Mouse (Mus musculus): ENCODE results near the gene Dhrs2. TPM values are rescaled to one million over a fixed set of nuclear protein-coding genes. Genes with fewer than 3 reads are reported as not detected.

Dhrs2 gene
- 0.27 and 0.32 TPM in 2 replicates for polyA plus RNA-seq (2012; rRNA removed)

DNA sequence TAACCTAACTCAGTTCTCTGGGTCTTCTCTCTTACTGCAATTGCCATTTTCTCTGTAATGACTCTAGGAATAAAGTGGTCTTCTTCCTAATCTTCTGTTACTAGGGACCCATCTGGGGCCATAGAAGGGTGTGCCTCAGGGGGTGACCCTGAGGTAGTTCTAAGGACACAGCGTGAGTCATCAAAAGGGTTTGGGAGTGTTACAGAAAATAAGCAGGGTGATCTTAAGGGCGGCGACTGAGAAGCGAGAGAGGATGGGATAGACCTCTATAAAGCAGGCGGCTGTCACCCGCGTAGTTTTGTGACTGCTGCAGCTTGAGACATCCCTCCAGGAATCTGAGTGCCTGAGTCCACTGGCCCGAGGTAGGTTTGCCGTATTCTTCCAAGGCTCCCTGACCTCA is at the start of gene Dhrs2:
Dhrs2 (plus strand) TSS at position 301 of the 400 bp plus-strand sequence.
- DNase-seq (ENCODE audit: extremely low spot score in 1 of 2, low spot score in 1 of 2): no peak

DNA sequence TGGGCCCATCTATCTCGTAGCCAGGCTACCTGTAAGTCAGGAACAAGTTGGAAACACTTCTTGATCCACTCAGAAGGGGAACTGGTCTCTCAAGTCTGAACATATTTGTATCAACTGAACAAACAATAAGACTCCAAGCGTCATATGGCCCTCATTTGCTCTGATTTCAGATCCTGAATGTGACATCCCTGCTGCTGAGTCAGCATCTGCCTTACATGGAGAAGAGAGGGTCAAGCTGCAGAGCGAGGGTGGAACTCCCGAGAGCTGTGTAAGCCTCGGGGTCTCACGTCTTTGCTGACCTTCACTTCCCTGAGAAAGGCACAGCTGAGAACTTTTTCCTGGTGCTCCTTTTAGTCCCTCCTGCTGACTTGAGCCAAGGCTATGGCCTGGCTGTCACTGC is 47.6 kb upstream of the Dhrs2 start:
- no peak for DNase-seq (ENCODE audit: extremely low spot score in 1 of 2, low spot score in 1 of 2)

DNA sequence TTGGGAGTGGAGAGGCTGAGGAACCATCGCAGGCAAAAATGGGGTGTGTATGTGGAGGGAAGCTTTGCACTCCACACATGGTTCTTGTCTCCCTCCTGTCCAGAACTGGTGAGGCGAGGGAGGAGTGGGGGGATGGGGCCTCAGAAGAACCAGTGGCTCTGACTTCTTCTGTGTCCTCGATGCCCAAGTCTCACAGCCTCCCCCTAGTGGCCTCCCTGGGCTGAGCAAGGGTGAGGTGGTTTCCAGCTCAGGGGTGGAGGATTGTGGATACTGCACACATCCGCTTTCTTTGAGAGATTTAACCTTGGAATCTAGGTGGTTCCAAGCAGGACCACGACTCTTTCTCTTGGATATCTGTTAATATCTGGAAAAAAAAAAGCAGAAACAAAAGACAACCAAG is 44.5 kb upstream of the Dhrs2 start:
- DNase-seq (ENCODE audit: extremely low spot score in 1 of 2, low spot score in 1 of 2): peak in 1 of 2 experiments; percentile 76

DNA sequence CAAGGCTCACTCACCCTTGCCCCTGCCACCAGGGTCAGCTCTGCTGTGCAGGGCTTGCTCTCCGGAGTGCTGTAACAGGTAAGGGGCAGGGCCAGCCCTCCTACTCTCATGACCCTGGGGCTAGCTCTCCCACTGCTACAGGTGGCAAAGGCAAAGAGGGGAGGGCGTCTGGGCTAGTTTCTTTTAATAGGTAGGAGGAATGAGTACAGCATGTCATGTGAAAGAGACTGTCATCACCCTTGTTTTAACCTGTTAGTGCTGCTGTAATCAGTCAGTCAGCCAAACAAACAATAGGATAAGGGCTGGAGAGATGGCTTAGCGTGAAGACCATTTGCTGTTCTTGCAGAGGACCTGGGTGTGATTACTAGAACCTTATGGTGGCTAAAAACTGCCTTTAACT is 40.9 kb upstream of the Dhrs2 start:
- DNase-seq (ENCODE audit: extremely low spot score in 1 of 2, low spot score in 1 of 2): no peak

DNA sequence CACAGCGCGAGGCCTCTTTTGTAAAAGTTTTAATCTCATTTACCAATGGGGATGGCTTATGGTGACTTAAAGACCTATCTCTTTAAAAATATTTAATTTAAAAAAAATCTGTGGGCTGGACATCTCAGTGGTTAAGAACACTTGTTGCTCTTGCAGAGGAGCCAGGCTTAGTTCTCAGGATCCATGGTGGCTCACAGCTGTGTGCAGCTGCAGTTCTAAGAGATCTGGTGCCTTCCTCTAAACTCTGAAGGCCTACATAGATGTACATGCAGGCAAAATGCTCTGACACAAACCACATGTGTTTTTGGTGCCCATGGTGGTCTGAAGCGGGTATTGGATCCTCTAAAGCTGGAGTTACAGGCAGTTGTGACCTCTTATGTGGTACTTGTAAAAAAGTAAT is 38.6 kb upstream of the Dhrs2 start:
- no peak for DNase-seq (ENCODE audit: extremely low spot score in 1 of 2, low spot score in 1 of 2)

DNA sequence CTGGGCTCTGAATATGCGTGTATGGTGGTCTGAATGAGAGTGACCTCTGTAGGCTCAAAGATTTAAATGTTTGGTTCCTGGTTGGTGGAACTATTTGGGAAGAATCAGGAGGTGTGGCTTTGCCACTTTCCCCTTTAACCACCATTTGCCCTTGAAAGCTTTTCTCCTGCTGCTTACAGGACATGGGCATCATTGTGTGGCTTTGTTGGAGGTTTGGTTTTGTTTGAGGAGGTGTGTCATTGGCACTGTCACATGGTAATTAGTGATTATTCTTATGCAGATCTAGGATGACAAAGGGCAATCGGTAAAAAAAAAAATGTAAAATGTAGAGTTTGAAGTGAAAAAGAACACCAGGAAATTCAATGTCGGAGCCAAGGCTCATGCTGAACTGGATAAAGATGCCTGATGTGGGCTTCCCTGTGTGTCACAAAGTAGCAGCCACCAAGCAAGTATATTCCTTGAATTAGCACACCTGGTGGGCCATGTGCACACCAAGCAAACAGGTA is 37.1 kb upstream of the Dhrs2 start:
- DNase-seq (ENCODE audit: extremely low spot score in 1 of 2, low spot score in 1 of 2): no peak

DNA sequence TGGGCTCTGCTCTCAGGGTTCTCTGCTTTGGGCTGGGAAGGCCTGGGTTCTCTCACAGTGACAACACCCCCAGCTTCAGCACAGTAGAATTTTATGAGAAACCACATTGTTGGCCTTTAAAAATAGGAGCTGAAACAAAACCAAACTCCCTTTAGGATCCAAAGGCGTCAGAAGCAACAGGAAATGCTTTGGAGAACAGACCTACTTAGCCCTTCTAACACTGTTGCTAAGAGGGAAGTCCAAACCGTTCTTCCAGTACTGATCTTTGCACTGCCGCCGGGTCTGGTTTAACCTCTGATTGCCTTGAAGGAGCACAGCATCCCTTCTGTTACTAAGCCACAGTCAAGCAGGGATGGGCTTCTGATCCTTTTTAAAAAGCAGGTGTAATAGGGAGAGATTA is 33.3 kb upstream of the Dhrs2 start:
- peak in 1 of 2 experiments; percentile 47 for DNase-seq (ENCODE audit: extremely low spot score in 1 of 2, low spot score in 1 of 2)

DNA sequence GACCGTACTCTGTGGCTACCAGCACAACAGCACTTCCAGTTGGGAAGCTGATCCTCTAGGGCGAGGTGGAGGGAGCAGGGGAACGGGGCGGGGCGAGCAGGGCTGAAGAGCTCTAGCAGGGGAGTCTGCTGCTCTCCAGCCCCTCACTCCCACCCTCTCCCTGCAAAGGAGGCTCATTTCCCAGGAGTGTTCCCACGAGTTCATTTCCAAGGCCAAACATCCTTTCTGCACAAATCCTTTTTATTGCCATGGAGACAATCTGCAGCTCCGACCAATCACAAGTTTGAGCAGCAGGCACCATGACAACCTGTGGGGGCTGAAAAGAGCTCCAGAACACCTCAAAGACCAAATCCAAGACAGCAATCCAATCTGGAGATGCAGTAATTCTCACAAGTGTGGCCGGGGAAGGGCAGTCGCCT is 32.4 kb upstream of the Dhrs2 start:
- DNase-seq (ENCODE audit: extremely low spot score in 1 of 2, low spot score in 1 of 2): peak; percentile 77 to 83

DNA sequence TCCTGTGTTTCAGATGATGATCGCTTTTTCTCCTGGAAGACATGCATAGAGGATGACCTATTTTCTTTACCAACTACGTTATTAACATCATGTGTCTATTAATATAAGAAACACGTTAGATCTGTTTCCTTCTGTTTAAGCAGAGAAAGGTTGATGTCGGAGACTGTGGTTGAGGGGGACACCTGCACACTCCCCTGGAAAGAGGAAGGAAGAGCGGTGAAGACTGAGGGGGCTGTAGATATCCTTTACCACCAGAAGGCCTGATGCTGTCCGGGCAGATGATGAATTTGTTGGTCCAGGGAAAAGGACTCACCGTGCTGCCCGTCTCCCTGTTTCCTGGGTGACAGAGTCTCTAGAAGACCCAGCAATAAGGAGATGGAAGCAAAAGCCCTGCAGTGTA is 28.5 kb upstream of the Dhrs2 start:
- DNase-seq (ENCODE audit: extremely low spot score in 1 of 2, low spot score in 1 of 2): no peak

DNA sequence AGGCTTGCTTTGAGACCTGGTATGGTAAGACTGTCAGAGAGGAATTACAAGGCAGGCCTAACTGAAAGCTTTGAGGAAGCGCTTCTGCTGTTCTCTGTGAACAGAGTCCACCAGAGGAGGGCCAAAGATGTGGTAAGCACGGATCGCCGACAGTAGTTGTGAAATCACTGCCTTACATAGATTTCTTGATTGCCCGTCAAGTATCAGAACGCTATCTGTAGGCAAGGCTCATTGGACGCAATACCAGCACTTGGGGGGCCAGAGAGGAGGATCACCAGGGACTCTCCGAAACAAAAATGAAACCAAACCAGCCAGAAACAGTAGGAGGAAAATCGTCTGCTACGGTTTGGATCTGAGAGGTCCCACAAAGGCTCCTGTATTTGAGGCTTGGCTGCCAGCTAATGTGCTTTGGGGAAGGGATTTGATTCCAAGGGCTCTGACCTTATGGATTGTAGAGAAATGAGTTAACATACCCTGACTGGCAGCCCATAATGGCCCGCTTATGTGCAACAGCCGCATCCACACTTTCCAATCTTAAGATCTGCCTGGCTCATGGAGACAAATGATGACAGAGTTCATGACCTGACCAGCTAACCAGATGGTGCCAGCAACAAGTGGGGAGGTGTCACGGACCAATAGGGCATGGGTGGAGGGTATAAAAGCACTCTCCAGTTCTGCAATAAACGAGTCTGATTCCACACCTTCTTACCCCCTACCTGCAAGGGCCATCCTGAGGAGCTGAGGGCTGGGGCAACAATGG is 27.8 kb upstream of the Dhrs2 start:
- DNase-seq (ENCODE audit: extremely low spot score in 1 of 2, low spot score in 1 of 2): no peak

DNA sequence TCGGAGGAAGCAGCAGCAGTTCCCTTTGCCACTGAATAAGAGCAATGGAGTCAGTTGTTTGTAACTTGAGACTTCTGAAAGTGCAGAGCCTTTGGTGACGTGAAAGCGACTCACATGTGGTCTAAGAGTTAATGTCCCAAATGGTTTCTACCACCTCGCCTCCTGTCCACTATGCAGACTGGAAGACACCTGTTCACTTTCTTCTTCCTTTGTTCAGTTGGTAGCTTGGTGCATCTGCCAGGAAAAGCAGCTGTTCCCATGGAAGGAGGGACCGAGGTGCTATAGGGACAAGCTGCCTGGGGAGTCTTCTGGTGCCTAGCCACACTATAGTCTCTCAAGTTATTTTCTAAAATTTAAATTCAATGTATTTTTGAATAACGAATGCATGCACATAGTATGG is 27.0 kb upstream of the Dhrs2 start:
- no peak for DNase-seq (ENCODE audit: extremely low spot score in 1 of 2, low spot score in 1 of 2)

DNA sequence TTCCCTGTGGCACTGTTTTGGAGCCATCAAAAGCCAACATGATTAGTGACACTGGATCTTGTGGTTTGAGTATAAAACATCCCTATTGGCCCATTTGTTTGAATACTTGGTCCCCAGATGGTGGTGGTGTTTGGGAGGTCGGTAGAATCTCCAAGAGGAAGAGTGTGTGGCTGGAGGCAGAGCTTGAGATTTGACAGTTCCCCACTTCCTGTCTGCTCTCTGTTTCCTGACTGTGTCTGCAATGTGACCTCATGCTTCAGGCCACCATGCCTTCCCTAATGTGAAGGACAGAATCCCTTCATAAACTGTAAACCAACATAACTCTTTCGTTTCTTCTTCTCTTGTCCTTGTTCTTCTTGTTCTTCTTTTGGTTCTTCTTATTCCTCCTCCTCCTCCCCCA is 24.7 kb upstream of the Dhrs2 start:
- no peak for DNase-seq (ENCODE audit: extremely low spot score in 1 of 2, low spot score in 1 of 2)

DNA sequence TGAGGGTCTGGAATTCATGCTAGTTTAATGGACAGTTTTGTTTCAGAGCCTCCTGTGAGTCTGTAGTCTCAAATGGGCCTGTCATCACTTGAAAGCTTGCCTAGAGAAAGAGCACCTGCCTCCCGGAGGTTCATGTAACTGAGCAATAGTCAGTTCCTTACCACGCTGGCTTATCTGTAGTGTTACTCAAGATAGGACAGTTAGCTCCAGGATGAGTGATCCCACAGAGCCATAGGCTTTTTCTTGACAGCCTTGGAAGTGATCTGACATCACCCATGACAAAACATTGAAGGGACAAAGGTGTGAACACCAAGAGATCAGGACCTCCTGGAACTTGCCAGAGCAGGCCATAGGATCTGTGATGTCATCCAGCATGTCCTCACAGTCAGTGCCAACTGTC is 23.6 kb upstream of the Dhrs2 start:
- DNase-seq (ENCODE audit: extremely low spot score in 1 of 2, low spot score in 1 of 2): no peak

DNA sequence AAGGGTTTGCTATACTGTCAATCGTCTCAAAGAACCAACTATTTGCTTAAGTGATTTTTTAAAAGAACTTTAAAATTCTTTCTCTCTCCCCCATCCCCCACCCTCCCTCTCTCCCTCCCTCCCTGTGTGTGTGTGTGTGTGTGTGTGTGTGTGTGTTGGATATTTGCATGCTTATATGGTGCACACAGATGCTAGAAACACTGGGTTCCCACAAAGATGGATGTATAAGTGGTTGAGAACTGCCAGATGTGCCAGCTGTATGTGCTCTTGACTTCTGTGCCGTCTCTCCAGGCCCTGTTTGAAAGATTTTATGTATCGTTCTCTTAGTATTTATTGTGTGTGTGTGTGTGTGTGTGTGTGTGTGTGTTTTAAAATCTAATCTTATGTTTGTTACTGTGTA is 17.3 kb upstream of the Dhrs2 start:
- DNase-seq (ENCODE audit: extremely low spot score in 1 of 2, low spot score in 1 of 2): no peak

DNA sequence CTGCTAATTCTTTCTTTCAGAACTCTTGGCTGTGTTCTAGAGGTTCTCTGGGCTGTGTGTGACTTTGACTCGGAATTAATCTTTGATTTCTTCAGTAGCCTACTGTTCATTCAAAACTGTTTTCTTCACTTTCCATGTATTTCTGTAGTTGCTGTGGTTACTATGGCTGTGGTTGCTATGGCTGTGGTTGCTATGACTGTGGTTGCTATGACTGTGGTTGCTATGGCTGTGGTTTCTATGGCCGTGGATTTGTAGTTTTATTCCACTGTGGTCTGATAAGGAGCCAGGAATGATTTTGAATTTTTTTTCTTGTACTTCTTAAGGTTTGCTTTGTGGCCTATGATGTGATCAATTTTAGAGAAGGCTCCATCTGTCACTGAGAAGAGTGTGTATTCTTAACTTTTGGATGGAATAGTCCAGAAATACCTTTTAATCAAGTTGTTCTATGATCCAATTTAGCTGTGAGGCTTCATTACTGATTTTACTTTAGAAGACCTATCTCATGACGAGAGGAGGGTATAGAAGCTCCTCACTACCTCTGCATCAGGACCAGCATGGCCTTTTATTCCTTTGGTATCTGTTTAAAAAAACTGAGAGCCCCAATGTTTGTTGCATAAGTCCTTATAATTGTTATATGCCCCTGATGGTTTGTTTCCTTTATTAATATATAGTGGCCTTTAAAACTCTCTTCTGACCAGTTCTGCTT is 16.6 kb upstream of the Dhrs2 start:
- peak; percentile 80 for DNase-seq (ENCODE audit: extremely low spot score in 1 of 2, low spot score in 1 of 2)

DNA sequence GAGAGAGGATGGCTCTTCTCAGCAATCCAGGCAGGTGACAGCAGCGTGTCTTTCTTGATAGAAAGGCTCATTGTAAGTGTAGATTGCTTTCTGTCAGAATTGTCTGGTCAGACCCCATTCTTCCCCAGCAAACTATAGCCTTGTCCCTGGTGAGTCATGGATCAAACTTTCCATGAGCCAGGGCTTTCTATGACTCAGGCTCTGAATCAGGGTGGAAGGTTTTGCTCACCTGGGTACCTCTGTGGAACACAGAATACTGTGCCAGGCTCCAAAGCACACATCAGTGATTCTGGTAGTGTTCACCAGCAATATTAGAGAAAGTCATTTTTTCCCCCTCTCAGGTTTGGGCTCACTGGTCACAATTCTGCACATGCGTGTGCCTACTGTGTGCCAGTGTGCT is 13.5 kb upstream of the Dhrs2 start:
- DNase-seq (ENCODE audit: extremely low spot score in 1 of 2, low spot score in 1 of 2): no peak

DNA sequence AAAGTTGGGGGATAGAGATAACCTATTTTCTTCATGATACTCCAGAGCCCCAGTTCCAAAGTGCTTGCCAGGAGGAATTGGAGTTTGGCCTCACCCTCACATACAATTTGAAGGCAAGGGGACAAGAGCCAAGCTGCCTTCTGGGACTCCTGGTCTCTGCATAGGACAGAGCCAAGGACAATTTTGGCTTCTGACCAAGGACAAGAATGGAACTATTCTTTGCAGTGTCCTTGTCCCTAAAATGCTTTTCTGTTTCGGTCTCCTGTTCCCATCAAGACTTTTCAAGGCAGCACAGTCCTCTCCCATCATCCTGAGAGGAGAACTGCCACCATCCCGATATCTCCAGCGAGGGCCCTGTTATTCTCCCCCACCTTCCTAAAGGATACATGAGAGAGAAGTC is 8.2 kb upstream of the Dhrs2 start:
- DNase-seq (ENCODE audit: extremely low spot score in 1 of 2, low spot score in 1 of 2): no peak

DNA sequence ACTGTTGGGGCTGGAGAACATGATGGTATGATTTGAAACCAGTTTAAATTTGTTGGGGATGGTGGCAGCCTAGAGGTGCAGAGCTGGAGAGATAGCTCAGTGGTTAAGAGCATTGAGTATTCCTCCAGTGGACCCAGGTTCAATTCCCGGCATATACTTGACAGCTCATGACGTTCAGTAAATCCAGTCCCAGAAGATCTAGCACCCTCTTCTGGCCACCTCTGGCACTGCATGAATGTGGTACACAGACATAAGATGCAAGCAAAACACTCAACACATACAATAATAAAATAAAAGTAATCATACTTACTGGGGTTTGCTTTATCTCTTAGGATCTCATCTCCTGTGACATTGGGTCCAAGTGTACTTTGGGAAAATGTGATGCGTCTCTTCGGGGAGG is 7.3 kb upstream of the Dhrs2 start:
- DNase-seq (ENCODE audit: extremely low spot score in 1 of 2, low spot score in 1 of 2): peak in 1 of 2 experiments; percentile 39

DNA sequence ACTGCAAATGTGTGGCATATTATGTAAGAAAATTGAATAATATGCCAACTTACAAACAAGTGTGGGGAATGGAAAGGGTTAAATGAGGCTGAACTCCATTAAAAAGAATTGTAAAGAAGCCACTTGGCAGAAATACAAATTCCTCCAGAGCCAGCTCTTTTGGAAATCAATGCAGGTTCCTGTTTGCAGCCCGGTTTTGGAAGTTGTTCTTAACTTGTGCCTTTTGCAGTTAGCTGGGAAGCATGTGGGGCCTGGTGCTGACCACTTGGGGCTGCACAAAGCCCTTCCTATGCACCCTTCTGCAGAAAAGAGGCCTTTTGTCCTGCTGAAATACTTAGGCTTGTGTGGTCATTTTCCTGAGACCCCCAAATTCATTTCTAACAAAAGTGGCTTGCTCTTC is 1.4 kb downstream of the Dhrs2 start:
- DNase-seq (ENCODE audit: extremely low spot score in 1 of 2, low spot score in 1 of 2): peak in 1 of 2 experiments; percentile 37

DNA sequence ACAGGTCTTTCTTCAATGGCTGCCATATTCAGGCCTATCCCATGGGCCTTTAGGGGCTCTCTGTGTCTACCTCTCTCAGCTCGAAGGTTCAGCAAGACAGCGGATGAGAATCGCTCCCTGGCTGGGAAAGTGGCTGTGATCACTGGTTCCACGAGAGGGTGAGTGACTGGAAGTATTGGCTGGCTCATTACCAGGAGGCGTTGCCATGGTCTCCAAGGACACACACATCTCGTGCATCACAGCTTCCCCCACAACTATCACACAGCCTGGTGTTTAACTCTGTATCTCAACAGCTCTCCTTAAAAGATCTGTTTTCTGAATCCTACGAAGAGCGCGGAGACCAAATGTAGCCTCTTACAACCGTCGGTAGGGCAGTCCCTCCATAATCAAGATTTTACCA is 12.8 kb downstream of the Dhrs2 start:
- DNase-seq (ENCODE audit: extremely low spot score in 1 of 2, low spot score in 1 of 2): peak in 1 of 2 experiments; percentile 41

DNA sequence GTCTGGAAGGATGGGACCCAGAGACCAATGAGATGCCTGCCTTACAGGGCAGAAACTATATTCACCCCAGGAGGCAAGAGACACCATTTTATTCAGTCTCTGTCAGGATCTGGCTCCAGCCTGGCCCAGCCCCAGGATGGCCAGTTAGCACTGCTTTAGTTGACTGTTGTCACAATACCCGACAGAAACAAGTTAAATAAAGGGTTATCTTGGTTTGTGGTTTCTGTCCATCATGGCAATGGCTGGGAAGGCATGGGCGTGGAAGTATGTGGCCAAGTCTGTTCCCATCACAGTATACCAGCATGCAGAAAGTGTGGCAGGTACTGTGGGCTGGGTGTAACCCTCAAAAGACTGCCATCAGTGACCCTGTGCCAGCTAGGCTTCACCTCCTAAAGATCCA is 14.9 kb downstream of the Dhrs2 start:
- no peak for DNase-seq (ENCODE audit: extremely low spot score in 1 of 2, low spot score in 1 of 2)

DNA sequence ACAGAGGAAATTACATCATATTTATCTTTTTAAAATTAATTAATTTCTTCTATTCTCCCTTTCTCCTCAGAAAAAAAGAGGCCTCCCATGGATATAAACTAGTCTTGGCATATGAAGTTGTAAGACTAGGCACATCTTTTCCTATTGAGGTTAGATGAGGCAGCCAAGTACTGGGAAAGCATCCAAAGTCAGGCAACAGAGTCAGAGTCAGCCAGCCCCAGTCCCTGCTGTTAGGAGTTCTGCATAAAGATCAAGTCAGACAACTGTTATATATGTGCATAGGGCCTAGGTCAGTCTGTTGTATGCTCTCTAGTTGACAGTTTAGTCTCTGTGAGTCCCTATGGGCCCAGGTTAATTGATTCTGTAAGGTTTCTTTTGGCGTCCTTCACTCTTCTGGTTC is 20.9 kb downstream of the Dhrs2 start:
- DNase-seq (ENCODE audit: extremely low spot score in 1 of 2, low spot score in 1 of 2): no peak

Measured in frontal cortex, adult 2 months (tissue).